8 mouse cellular contexts compared by ENCODE assay signal in genomic region chr7:25847722-25848443, GRCm38 (mm10). TPM values are rescaled to one million over a fixed set of nuclear protein-coding genes. Genes with fewer than 3 reads are reported as not detected.
DNase-seq lines count a peak whose midpoint lies in the region; ATAC-seq and TF ChIP-seq lines count a peak whose summit lies in the region.

No protein-coding gene starts in this region.

- no peaks in the 10 kb centered on the region for H3K4me1 ChIP-seq in hindbrain, postnatal 0 days (ENCODE audit: insufficient read depth, low read length)

- peak overlapping the region; percentile 67 for H3K4me2 ChIP-seq in hindbrain, postnatal 0 days (ENCODE audit: low read depth, low read length)

- H3K36me3 ChIP-seq in hindbrain, postnatal 0 days (ENCODE audit: insufficient read depth, low read length) = no peaks in the 10 kb centered on the region

- H3K27me3 ChIP-seq in hindbrain, postnatal 0 days (ENCODE audit: insufficient read depth, low read length) = no peaks in the 10 kb centered on the region

- H3K27ac ChIP-seq in gastrocnemius, adult 2 months = peak overlapping the region; percentile 76
- peak overlapping the region; percentile 60; the same call in 1 of the 2 replicates for H3K27ac ChIP-seq in hindbrain, postnatal 0 days

- H3K4me3 ChIP-seq in gastrocnemius, adult 2 months = peak overlapping the region; percentile 73
- peak overlapping the region; percentile 53 for H3K4me3 ChIP-seq in hindbrain, postnatal 0 days (ENCODE audit: low read length)

- peak; percentile 94 for ATAC-seq in hindbrain, postnatal 0 days

- no peaks in the 10 kb centered on the region for H3K9me3 ChIP-seq in hindbrain, postnatal 0 days (ENCODE audit: low read length)

- H3K9ac ChIP-seq in hindbrain, postnatal 0 days (replicated peaks; ENCODE audit: low read length) = peak overlapping the region; percentile 58

- peak; percentile 86 for DNase-seq in T-cell, adult 2 months (ENCODE audit: low spot score)
- DNase-seq in cerebellum, postnatal 25 days = peak; percentile 84 to 91
- DNase-seq in gastrocnemius, adult 2 months = peak; percentile 88
- peak; percentile 95 for DNase-seq in hindbrain, postnatal 0 days (ENCODE audit: low spot score)
- DNase-seq in left cerebral cortex, adult 18-20 months (ENCODE audit: low spot score in 2 of 2) = peak; percentile 86 to 87
- peak; percentile 82 to 89 for DNase-seq in lung, postnatal 4 days
- peak; percentile 91 for DNase-seq in retina, postnatal 1 day
- peak; percentile 96 for DNase-seq in thymus, postnatal 4 days

- WGBS in hindbrain, postnatal 0 days = 11% methylated on average over 13 of the region's 13 CpGs

- intact Hi-C loops in gastrocnemius, adult 2 months (cut with DNase I) = no loop called here

- peak; percentile 84 for TF ChIP-seq CTCF in gastrocnemius, adult 2 months (IDR thresholded peaks at IDR 0.05)
- peak; percentile 88 for TF ChIP-seq CTCF in hindbrain, postnatal 0 days (IDR thresholded peaks at IDR 0.05; ENCODE audit: low read depth)

RNA-seq across cellular contexts. Expression of gene Cyp2s1, which starts 31.2 kb away (rescaled TPM):
- under 1 TPM; 0.10 to 0.56 TPM for total RNA-seq in gastrocnemius, adult 2 months (2021)
- 3.8 and 4.4 TPM in 2 replicates for total RNA-seq in hindbrain, postnatal 0 days (2014; rRNA removed)
- polyA plus RNA-seq in hindbrain, postnatal 0 days (2015; fragmentation: Nextera tagmentation; extraction: Ambion mirVana) = 3.5 and 4.3 TPM in 2 replicates
- 1 to 10 TPM; 3.8 TPM for total RNA-seq in left cerebral cortex, adult 18-20 months (2021)

RNA-seq across cellular contexts. Expression of gene Cyp2b10, which starts 49.5 kb away (rescaled TPM):
- total RNA-seq in gastrocnemius, adult 2 months (2021) = not detected
- not detected in 2 replicates for total RNA-seq in hindbrain, postnatal 0 days (2014; rRNA removed)
- not detected in 2 replicates for polyA plus RNA-seq in hindbrain, postnatal 0 days (2015; fragmentation: Nextera tagmentation; extraction: Ambion mirVana)
- total RNA-seq in left cerebral cortex, adult 18-20 months (2021) = under 1 TPM in 1 of 2 experiments, not detected in 1; 0.67 TPM

RNA-seq across cellular contexts. Expression of gene Axl, which starts 59.4 kb away (rescaled TPM):
- total RNA-seq in gastrocnemius, adult 2 months (2021) = 10 to 100 TPM; 39.9 to 48.6 TPM
- total RNA-seq in hindbrain, postnatal 0 days (2014; rRNA removed) = 41.7 and 44.3 TPM in 2 replicates
- polyA plus RNA-seq in hindbrain, postnatal 0 days (2015; fragmentation: Nextera tagmentation; extraction: Ambion mirVana) = 24.5 and 26.8 TPM in 2 replicates
- 10 to 100 TPM; 34.6 to 34.8 TPM for total RNA-seq in left cerebral cortex, adult 18-20 months (2021)

Comparison
In these comparisons a context has a peak if more than half of its experiments do, and no peak if none do; other contexts are left out.
1. Peak in every context shown above with its lines: DNase-seq, ATAC-seq, H3K4me3 ChIP-seq and H3K27ac ChIP-seq.